Mouse (Mus musculus) olfactory bulb, adult 2 months (tissue): Measurements from ENCODE around the gene Usp53. TPM values are rescaled to one million over a fixed set of nuclear protein-coding genes. Genes with fewer than 3 reads are reported as not detected.
"Not testable (repeated sequence)": the region's sequence is repeated elsewhere in the genome, so short reads cannot be mapped to it uniquely, and the experiment has no call there.

Source experiments
- H3K27ac ChIP-seq: fragments of 200-500 bp; 2 replicates; pipeline ENCODE4 v1.5.1; 2012; ENCODE audit warnings: low read depth, low read length; ENCODE audit not compliant: insufficient read depth
- H3K4me1 ChIP-seq: fragments of 200-500 bp; 2 replicates; pipeline ENCODE4 v1.6.1; 2012; ENCODE audit warnings: low read length; ENCODE audit not compliant: control insufficient read depth, insufficient read depth
- H3K4me3 ChIP-seq: fragments of 200-500 bp; 2 replicates; pipeline ENCODE4 v1.5.1; 2012; ENCODE audit warnings: mild to moderate bottlenecking, low read depth, low read length, moderate library complexity; ENCODE audit not compliant: insufficient read depth
- CTCF ChIP-seq: fragments of 200-500 bp; IDR thresholded peaks from 2 replicates; pipeline ENCODE4 v1.5.1; 2012; ENCODE audit warnings: low read depth, mild to moderate bottlenecking, low read length, moderate library complexity; ENCODE audit not compliant: insufficient read depth
- POLR2A ChIP-seq: fragments of 200-500 bp; IDR thresholded peaks from 2 replicates; pipeline ENCODE4 v1.6.1; 2012; ENCODE audit warnings: mild to moderate bottlenecking, low read depth, low read length, moderate library complexity; ENCODE audit not compliant: insufficient read depth
- WGBS: fragments of 180-500 bp; shearing (Covaris S2); methylation state at CpG from one replicate; pipeline ENCODE4 v1.1.7; 2018; 5-methylcytosine and 5-hydroxymethylcytosine counted together
- polyA plus RNA-seq: library from polyadenylated mRNA; stranded (reverse); fragments of >200 nt; gene quantifications from 2 replicates; pipeline ENCODE4 v1.2.4, GENCODE M21; 2012; ENCODE audit warnings: low replicate concordance; ENCODE audit not compliant: missing spikeins, insufficient read depth, insufficient read length

Usp53 gene
- polyA plus RNA-seq, 1 experiment: not detected

GRCm38 (mm10) chr3:122972126-122972822, 12.0 kb downstream of the Usp53 start:
- WGBS: 87% methylated on average over 3 of the region's 3 CpGs
- H3K4me3 ChIP-seq: no peak overlapping the region
- TF ChIP-seq POLR2A (no peak), CTCF (no peak)
- no peaks in the 10 kb centered on the region for H3K4me1 ChIP-seq
- no peak overlapping the region for H3K27ac ChIP-seq

- H3K4me1 ChIP-seq: no peaks in the 10 kb centered on the region
- no peak overlapping the region for H3K27ac ChIP-seq
- no peak for TF ChIP-seq POLR2A
- TF ChIP-seq CTCF: no peak
- WGBS: 86% methylated on average over 9 of the region's 9 CpGs
- no peak overlapping the region for H3K4me3 ChIP-seq
These were observed 15.9 kb downstream of the Usp53 start for GRCm38 (mm10) chr3:122968391-122968790.

- TF ChIP-seq POLR2A (no peak), CTCF (no peak)
- 91% methylated on average over 5 of the region's 5 CpGs for WGBS
- no peak overlapping the region for H3K27ac ChIP-seq
- no peaks in the 10 kb centered on the region for H3K4me1 ChIP-seq
- H3K4me3 ChIP-seq: no peak overlapping the region
These were observed 20.0 kb downstream of the Usp53 start for GRCm38 (mm10) chr3:122964301-122964700.

- H3K4me1 ChIP-seq: no peaks in the 10 kb centered on the region
These were observed 34.2 kb downstream of the Usp53 start for GRCm38 (mm10) chr3:122950129-122950528.

GRCm38 (mm10) chr3:122943387-122943890, 40.9 kb downstream of the Usp53 start:
- WGBS: 60% methylated on average over 6 of the region's 6 CpGs
- no peak for TF ChIP-seq CTCF
- no peak for TF ChIP-seq POLR2A
- Histone ChIP-seq H3K4me1 (no peaks in the 10 kb centered on the region), H3K4me3 (no peak overlapping the region), H3K27ac (no peak overlapping the region)

More at GRCm38 (mm10) chr3:122950129-122950528, 34.2 kb downstream of the Usp53 start:
- H3K27ac ChIP-seq: no peak overlapping the region
- TF ChIP-seq CTCF: no peak
- H3K4me3 ChIP-seq: no peak overlapping the region
- WGBS: 93% methylated on average over 2 of the region's 2 CpGs

- no peak for TF ChIP-seq POLR2A
- TF ChIP-seq CTCF: no peak
- whole genome bisulfite sequencing: 89% methylated on average over 2 of the region's 2 CpGs
These were observed 45.1 kb downstream of the Usp53 start for GRCm38 (mm10) chr3:122939215-122939614.

GRCm38 (mm10) chr3:122937176-122937575, 47.1 kb downstream of the Usp53 start:
- not testable (repeated sequence) for H3K4me1 ChIP-seq, H3K27ac ChIP-seq, H3K4me3 ChIP-seq
- WGBS: 72% methylated on average over 13 of the region's 13 CpGs

More at GRCm38 (mm10) chr3:122939215-122939614, 45.1 kb downstream of the Usp53 start:
- no peak overlapping the region for H3K27ac ChIP-seq
- no peak overlapping the region for H3K4me3 ChIP-seq
- H3K4me1 ChIP-seq: no peaks in the 10 kb centered on the region

GRCm38 (mm10) chr3:122932466-122932865, 51.8 kb downstream of the Usp53 start:
- Histone ChIP-seq H3K27ac (no peak overlapping the region), H3K4me1 (no peaks in the 10 kb centered on the region), H3K4me3 (no peak overlapping the region)
- no peak for TF ChIP-seq CTCF
- TF ChIP-seq POLR2A: no peak
- WGBS: 88% methylated on average over 1 of the region's 1 CpGs

GRCm38 (mm10) chr3:122929723-122930122, 54.6 kb downstream of the Usp53 start:
- no peak overlapping the region for H3K27ac ChIP-seq
- peaks cover 5% of the 10 kb centered on the region for H3K4me1 ChIP-seq
- WGBS: 86% methylated on average over 6 of the region's 6 CpGs

More at GRCm38 (mm10) chr3:122929723-122930122, 54.6 kb downstream of the Usp53 start:
- no peak overlapping the region for H3K4me3 ChIP-seq
- TF ChIP-seq POLR2A (no peak), CTCF (no peak)
